Mouse (Mus musculus): ENCODE measurements around the gene Cxcl16. TPM values are rescaled to one million over a fixed set of nuclear protein-coding genes. Genes with fewer than 3 reads are reported as not detected.
"Not testable (repeated sequence)": the region's sequence is repeated elsewhere in the genome, so short reads cannot be mapped to it uniquely, and the experiment has no call there.

Gene Cxcl16
- polyA plus RNA-seq, 1 experiment: not detected

GRCm38 (mm10) chr11:70487816-70488215, 28.0 kb upstream of the Cxcl16 start:
- no peaks in the 10 kb centered on the region for H3K36me3 ChIP-seq (ENCODE audit: control insufficient read depth)
- TF ChIP-seq TAL1 (IDR thresholded peaks at IDR 0.05; ENCODE audit: low read length): no peak
- TF ChIP-seq GATA1 (IDR thresholded peaks at IDR 0.05; ENCODE audit: low read length): no peak
- H3K4me1 ChIP-seq (ENCODE audit: control insufficient read depth): no peaks in the 10 kb centered on the region
- H3K9me3 ChIP-seq (ENCODE audit: control insufficient read depth, low read length): no peaks in the 10 kb centered on the region; the same call in 1 of the 2 replicates
- no peaks in the 10 kb centered on the region for H3K27me3 ChIP-seq (ENCODE audit: control insufficient read depth)
- no peak overlapping the region for H3K4me3 ChIP-seq (replicated peaks)

GRCm38 (mm10) chr11:70485498-70485897, 25.7 kb upstream of the Cxcl16 start:
- Histone ChIP-seq H3K36me3 (ENCODE audit: control insufficient read depth) (no peaks in the 10 kb centered on the region), H3K27me3 (ENCODE audit: control insufficient read depth) (no peaks in the 10 kb centered on the region), H3K9me3 (ENCODE audit: control insufficient read depth, low read length) (no peaks in the 10 kb centered on the region), H3K4me1 (ENCODE audit: control insufficient read depth) (no peaks in the 10 kb centered on the region), H3K4me3 (replicated peaks) (no peak overlapping the region)
- no peak for TF ChIP-seq TAL1 (IDR thresholded peaks at IDR 0.05; ENCODE audit: low read length)
- TF ChIP-seq GATA1 (IDR thresholded peaks at IDR 0.05; ENCODE audit: low read length): no peak

GRCm38 (mm10) chr11:70474872-70475534, 15.2 kb upstream of the Cxcl16 start:
- no peak overlapping the region for H3K4me3 ChIP-seq (replicated peaks)

GRCm38 (mm10) chr11:70473291-70473690, 13.5 kb upstream of the Cxcl16 start:
- H3K27me3 ChIP-seq (ENCODE audit: control insufficient read depth); H3K9me3 ChIP-seq (ENCODE audit: control insufficient read depth, low read length); H3K36me3 ChIP-seq (ENCODE audit: control insufficient read depth); H3K4me1 ChIP-seq (ENCODE audit: control insufficient read depth); H3K4me3 ChIP-seq (replicated peaks): not testable (repeated sequence)

More at GRCm38 (mm10) chr11:70474872-70475534, 15.2 kb upstream of the Cxcl16 start:
- Histone ChIP-seq H3K4me1 (ENCODE audit: control insufficient read depth) (no peaks in the 10 kb centered on the region), H3K9me3 (ENCODE audit: control insufficient read depth, low read length) (no peaks in the 10 kb centered on the region), H3K27me3 (ENCODE audit: control insufficient read depth) (no peaks in the 10 kb centered on the region), H3K36me3 (ENCODE audit: control insufficient read depth) (no peaks in the 10 kb centered on the region)
- TF ChIP-seq GATA1 (IDR thresholded peaks at IDR 0.05; ENCODE audit: low read length) (no peak), TAL1 (IDR thresholded peaks at IDR 0.05; ENCODE audit: low read length) (no peak)

- no peaks in the 10 kb centered on the region for H3K4me1 ChIP-seq (ENCODE audit: control insufficient read depth)
- H3K36me3 ChIP-seq (ENCODE audit: control insufficient read depth): no peaks in the 10 kb centered on the region
- no peaks in the 10 kb centered on the region for H3K9me3 ChIP-seq (ENCODE audit: control insufficient read depth, low read length)
- no peak overlapping the region for H3K4me3 ChIP-seq (replicated peaks)
- peaks cover 3% of the 10 kb centered on the region for H3K27me3 ChIP-seq (ENCODE audit: control insufficient read depth)
- no peak for TF ChIP-seq TAL1 (IDR thresholded peaks at IDR 0.05; ENCODE audit: low read length)
- no peak for TF ChIP-seq GATA1 (IDR thresholded peaks at IDR 0.05; ENCODE audit: low read length)
These were observed 12.9 kb upstream of the Cxcl16 start for GRCm38 (mm10) chr11:70472716-70473115.

GRCm38 (mm10) chr11:70469764-70470163, 10.0 kb upstream of the Cxcl16 start:
- Histone ChIP-seq H3K9me3 (ENCODE audit: control insufficient read depth, low read length) (no peaks in the 10 kb centered on the region), H3K36me3 (ENCODE audit: control insufficient read depth) (no peaks in the 10 kb centered on the region), H3K4me1 (ENCODE audit: control insufficient read depth) (no peaks in the 10 kb centered on the region), H3K27me3 (ENCODE audit: control insufficient read depth) (peaks cover 32% of the 10 kb centered on the region), H3K4me3 (replicated peaks) (no peak overlapping the region)
- no peak for TF ChIP-seq GATA1 (IDR thresholded peaks at IDR 0.05; ENCODE audit: low read length)
- no peak for TF ChIP-seq TAL1 (IDR thresholded peaks at IDR 0.05; ENCODE audit: low read length)

- TF ChIP-seq TAL1 (IDR thresholded peaks at IDR 0.05; ENCODE audit: low read length): no peak
- no peak for TF ChIP-seq GATA1 (IDR thresholded peaks at IDR 0.05; ENCODE audit: low read length)
- no peaks in the 10 kb centered on the region for H3K36me3 ChIP-seq (ENCODE audit: control insufficient read depth)
- H3K9me3 ChIP-seq (ENCODE audit: control insufficient read depth, low read length): no peaks in the 10 kb centered on the region
- no peak overlapping the region for H3K4me3 ChIP-seq (replicated peaks)
- H3K4me1 ChIP-seq (ENCODE audit: control insufficient read depth): no peaks in the 10 kb centered on the region
- peaks cover 48% of the 10 kb centered on the region for H3K27me3 ChIP-seq (ENCODE audit: control insufficient read depth)
These were observed 8.3 kb upstream of the Cxcl16 start for GRCm38 (mm10) chr11:70467902-70468619.

GRCm38 (mm10) chr11:70465824-70466223, 6.0 kb upstream of the Cxcl16 start:
- H3K27me3 ChIP-seq (ENCODE audit: control insufficient read depth): peaks cover 60% of the 10 kb centered on the region
- no peaks in the 10 kb centered on the region for H3K36me3 ChIP-seq (ENCODE audit: control insufficient read depth)
- H3K4me3 ChIP-seq (replicated peaks): no peak overlapping the region
- H3K4me1 ChIP-seq (ENCODE audit: control insufficient read depth): no peaks in the 10 kb centered on the region
- TF ChIP-seq TAL1 (IDR thresholded peaks at IDR 0.05; ENCODE audit: low read length) (no peak), GATA1 (IDR thresholded peaks at IDR 0.05; ENCODE audit: low read length) (no peak)
- H3K9me3 ChIP-seq (ENCODE audit: control insufficient read depth, low read length): peaks cover 5% of the 10 kb centered on the region; the same call in 1 of the 2 replicates

- TF ChIP-seq GATA1 (IDR thresholded peaks at IDR 0.05; ENCODE audit: low read length) (no peak), TAL1 (IDR thresholded peaks at IDR 0.05; ENCODE audit: low read length) (no peak)
- Histone ChIP-seq H3K4me1 (ENCODE audit: control insufficient read depth) (no peaks in the 10 kb centered on the region), H3K9me3 (ENCODE audit: control insufficient read depth, low read length) (peaks cover 5% of the 10 kb centered on the region; the same call in 1 of the 2 replicates), H3K36me3 (ENCODE audit: control insufficient read depth) (no peaks in the 10 kb centered on the region), H3K4me3 (replicated peaks) (no peak overlapping the region), H3K27me3 (ENCODE audit: control insufficient read depth) (peaks cover 66% of the 10 kb centered on the region)
These were observed 5.4 kb upstream of the Cxcl16 start for GRCm38 (mm10) chr11:70465211-70465610.

Measured in erythroblast, embryonic 14.5 days (primary cell).